Mouse (Mus musculus) pancreas, adult 10 weeks (tissue): ENCODE measurements around the gene Lrrc7. TPM values are rescaled to one million over a fixed set of nuclear protein-coding genes. Genes with fewer than 3 reads are reported as not detected.

Experiments
- polyA plus RNA-seq: library from polyadenylated mRNA; stranded (reverse); fragments of 350-450 nt; fragmentation: Illumina TruSeq; extraction: RNeasy Lipid Tissue Mini Kit (QIAGEN cat#74804); gene quantifications from one replicate; pipeline ENCODE4 v1.2.3, GENCODE M21; 2015; ENCODE audit warnings: low read depth, low replicate concordance; ENCODE audit not compliant: insufficient read depth

Lrrc7 gene
- 2.8 TPM for polyA plus RNA-seq

GRCm38 (mm10) chr3:158561987-158562360, at the start of gene Lrrc7:
Lrrc7 (minus strand) TSS chr3:158562221.

GRCm38 (mm10) chr3:158036329-158036988, 525.6 kb downstream of the Lrrc7 start, which contains the start of the genes Srsf11 and Lrrc40:
Srsf11 (minus strand) TSS chr3:158036639.
Lrrc40 (plus strand) TSS chr3:158036662.

